Mouse (Mus musculus) heart, postnatal 14 days (tissue): ENCODE results near the gene Myl10. TPM values are rescaled to one million over a fixed set of nuclear protein-coding genes. Genes with fewer than 3 reads are reported as not detected.
"Not testable (repeated sequence)": the region's sequence is repeated elsewhere in the genome, so short reads cannot be mapped to it uniquely, and the experiment has no call there.

ENCODE experiments used
- DNase-seq, 2 experiments: peaks; one replicate each; pipeline ENCODE4 v3.0.0; 2021 to 2022
- intact Hi-C: fragments of 180-260 bp; cut with DNase I; formaldehyde crosslinking; loops from one replicate; pipeline ENCODE4 v1.15.1; 2025
- long read RNA-seq, 2 experiments: library from polyadenylated mRNA; stranded (forward); transcript quantifications; one replicate each; pipeline ENCODE4 v2.0.0; 2021
- total RNA-seq, 2 experiments: library from RNA; stranded (reverse); gene quantifications; 2 replicates each; pipeline ENCODE4 v1.2.3; 2021

Gene Myl10
- total RNA-seq: not detected
- long read RNA-seq, experiment 1: 0 reads
- long read RNA-seq, experiment 2: 0 reads

- DNase-seq: no peak
- intact Hi-C loops: no loop called here
Observed at GRCm38 (mm10) chr5:136692784-136693183, at the start of gene Myl10. Myl10 (plus strand) TSS chr5:136693146.

- intact Hi-C loops: no loop called here
- no peak for DNase-seq
Observed at GRCm38 (mm10) chr5:136646731-136647328, 46.1 kb upstream of the Myl10 start.

GRCm38 (mm10) chr5:136649071-136649470 lies 43.9 kb upstream of the Myl10 start:
- intact Hi-C loops: no loop called here
- DNase-seq: no peak

GRCm38 (mm10) chr5:136649655-136650054 lies 43.3 kb upstream of the Myl10 start:
- DNase-seq: no peak
- intact Hi-C loops: no loop called here

- intact Hi-C loops: no loop called here
- DNase-seq: no peak
Observed at GRCm38 (mm10) chr5:136654481-136654880, 38.5 kb upstream of the Myl10 start.

GRCm38 (mm10) chr5:136656830-136657395 lies 36.0 kb upstream of the Myl10 start:
- intact Hi-C loops: no loop called here

GRCm38 (mm10) chr5:136660721-136661120 lies 32.2 kb upstream of the Myl10 start:
- DNase-seq, intact Hi-C loops: not testable (repeated sequence)

More at GRCm38 (mm10) chr5:136656830-136657395, 36.0 kb upstream of the Myl10 start:
- DNase-seq: no peak

GRCm38 (mm10) chr5:136662281-136662680 lies 30.7 kb upstream of the Myl10 start:
- intact Hi-C loops: no loop called here
- no peak for DNase-seq

- intact Hi-C loops: no loop called here
- DNase-seq: no peak
Observed at GRCm38 (mm10) chr5:136662822-136663221, 30.1 kb upstream of the Myl10 start.

GRCm38 (mm10) chr5:136664497-136664896 lies 28.4 kb upstream of the Myl10 start:
- intact Hi-C loops: loop anchor here (1.0 to 2.0 kb wide), 3 partner anchors 94 to 405 kb away; no protein-coding TSS in a partner anchor
- DNase-seq: peak; percentile 81 to 90

- DNase-seq: no peak
- intact Hi-C loops: no loop called here
Observed at GRCm38 (mm10) chr5:136676315-136677030, 16.5 kb upstream of the Myl10 start.

- intact Hi-C loops: no loop called here
- no peak for DNase-seq
Observed at GRCm38 (mm10) chr5:136678840-136679348, 14.1 kb upstream of the Myl10 start.

GRCm38 (mm10) chr5:136686349-136686748 lies 6.6 kb upstream of the Myl10 start:
- no peak for DNase-seq
- intact Hi-C loops: no loop called here

- intact Hi-C loops: no loop called here
- DNase-seq: peak; percentile 21 to 33
Observed at GRCm38 (mm10) chr5:136687561-136687960, 5.4 kb upstream of the Myl10 start.

- intact Hi-C loops: no loop called here
- peak in 1 of 2 experiments; percentile 26 for DNase-seq
Observed at GRCm38 (mm10) chr5:136688841-136689240, 4.1 kb upstream of the Myl10 start.

GRCm38 (mm10) chr5:136691170-136691569 lies 1.8 kb upstream of the Myl10 start:
- intact Hi-C loops: no loop called here
- DNase-seq: no peak

GRCm38 (mm10) chr5:136693418-136693817 lies 472 bp downstream of the Myl10 start:
- intact Hi-C loops: no loop called here

GRCm38 (mm10) chr5:136694976-136695375 lies 2.0 kb downstream of the Myl10 start:
- DNase-seq: no peak
- intact Hi-C loops: no loop called here

More at GRCm38 (mm10) chr5:136693418-136693817, 472 bp downstream of the Myl10 start:
- DNase-seq: no peak

- intact Hi-C loops: no loop called here
Observed at GRCm38 (mm10) chr5:136696516-136696915, 3.6 kb downstream of the Myl10 start.

GRCm38 (mm10) chr5:136697618-136698017 lies 4.7 kb downstream of the Myl10 start:
- intact Hi-C loops: no loop called here
- DNase-seq: no peak

More at GRCm38 (mm10) chr5:136696516-136696915, 3.6 kb downstream of the Myl10 start:
- no peak for DNase-seq

GRCm38 (mm10) chr5:136702159-136702725 lies 9.3 kb downstream of the Myl10 start:
- DNase-seq: no peak
- intact Hi-C loops: no loop called here
